8 mouse cellular contexts compared by ENCODE assay signal in genomic region chr7:112225615-112226262, GRCm38 (mm10). TPM values are rescaled to one million over a fixed set of nuclear protein-coding genes. Genes with fewer than 3 reads are reported as not detected.
A peak's percentile ranks its signal among the peaks of the same experiment; 100 is the strongest.
DNase-seq lines count a peak whose midpoint lies in the region; ATAC-seq lines count a peak whose summit lies in the region.

Mical2 (plus strand) TSS chr7:112225856.

- no peaks in the 10 kb centered on the region for H3K9me3 ChIP-seq in intestine, embryonic 14.5 days (ENCODE audit: control insufficient read depth, low read length)

- H3K27ac ChIP-seq in intestine, embryonic 14.5 days (ENCODE audit: low read depth), result peak within 1 kb of the TSS; percentile 1; the same call in 1 of the 2 replicates

- H3K27me3 ChIP-seq in intestine, embryonic 14.5 days (replicated peaks; ENCODE audit: control insufficient read depth, insufficient read depth, low read length), result peaks cover 4% of the 10 kb centered on the region; the same call in 1 of the 2 replicates

- H3K4me2 ChIP-seq in intestine, embryonic 14.5 days (ENCODE audit: low read length), result peak within 1 kb of the TSS; percentile 99

- peaks cover 21% of the 10 kb centered on the region for H3K4me1 ChIP-seq in intestine, embryonic 14.5 days (replicated peaks; ENCODE audit: control insufficient read depth, insufficient read depth, low read length)

- peak within 1 kb of the TSS; percentile 54 for H3K4me3 ChIP-seq in intestine, embryonic 14.5 days (ENCODE audit: low read depth, low read length)

- DNase-seq in adrenal gland, adult 18-20 months (ENCODE audit: low spot score in 2 of 2), result peak; percentile 81
- peak; percentile 94 for DNase-seq in embryo, embryonic 10.5 days (ENCODE audit: low spot score)
- DNase-seq in gastrocnemius, postnatal 36 days, result peak; percentile 82 to 91
- peak; percentile 88 for DNase-seq in intestine, embryonic 14.5 days (ENCODE audit: low spot score)
- DNase-seq in left cerebral cortex, postnatal 10 days (ENCODE audit: extremely low spot score in 1 of 2, low spot score in 2 of 2), result peak; percentile 91 to 95
- DNase-seq in right cerebral cortex, postnatal 14 days, result peak; percentile 90
- peak; percentile 84 to 89 for DNase-seq in urinary bladder, postnatal 36 days (ENCODE audit: low spot score in 2 of 2)

- WGBS in intestine, embryonic 14.5 days, result 0% methylated on average over 53 of the region's 53 CpGs

- peak; percentile 98 for ATAC-seq in intestine, embryonic 14.5 days (replicated peaks; ENCODE audit: low FRiP score, low TSS enrichment, low read depth)
- peak; percentile 98 for ATAC-seq in megakaryocyte progenitor cell, adult 5-6 weeks (replicated peaks; ENCODE audit: poor library complexity)

- H3K9ac ChIP-seq in intestine, embryonic 14.5 days (ENCODE audit: low read length), result peak within 1 kb of the TSS; percentile 50

- intact Hi-C loops in gastrocnemius, postnatal 36 days (cut with DNase I), result loop anchor here (2.0 kb wide), 1 partner anchor 33 kb away; no protein-coding TSS in a partner anchor
- intact Hi-C loops in left cerebral cortex, postnatal 10 days (cut with DNase I), result loop anchor here (5.0 kb wide), 1 partner anchor 43 kb away; no protein-coding TSS in a partner anchor

- no peaks in the 10 kb centered on the region for H3K36me3 ChIP-seq in intestine, embryonic 14.5 days (ENCODE audit: control insufficient read depth, insufficient read depth, low read length)

RNA-seq across cellular contexts. Expression of gene Mical2, which starts in this region (rescaled TPM):
- 10 to 100 TPM in 1 of 2 experiments, 1 to 10 TPM in 1; 9.1 to 17.9 TPM for total RNA-seq in adrenal gland, adult 18-20 months (2021)
- total RNA-seq in gastrocnemius, postnatal 36 days (2021), result 100 to 1,000 TPM; 194 to 214 TPM
- polyA plus RNA-seq in intestine, embryonic 14.5 days (2014; fragmentation: Nextera tagmentation; extraction: Ambion mirVana), result 16.6 and 18.2 TPM in 2 replicates
- 100 to 1,000 TPM; 300 to 329 TPM for total RNA-seq in left cerebral cortex, postnatal 10 days (2021)
- 0.52 and 0.88 TPM in 2 replicates for total RNA-seq in megakaryocyte progenitor cell, adult 5-6 weeks (2015)
- 0.46 and 0.54 TPM in 2 replicates for total RNA-seq in megakaryocyte progenitor cell, adult 5-6 weeks (2017)

Comparison
In these comparisons a context has a peak if more than half of its experiments do, and no peak if none do; other contexts are left out.
1. Peak in every context shown above with its lines: DNase-seq, ATAC-seq, H3K4me3 ChIP-seq and H3K27ac ChIP-seq.
2. RNA of gene Mical2 (total RNA-seq): 300 to 329 TPM in left cerebral cortex, postnatal 10 days and 194 to 214 TPM in gastrocnemius, postnatal 36 days; 9.1 to 17.9 TPM in adrenal gland, adult 18-20 months and 0.46 to 0.88 TPM in megakaryocyte progenitor cell, adult 5-6 weeks; every median in the first group is over 10 times any median in the second.
3. Peak in ATAC-seq in megakaryocyte progenitor cell, adult 5-6 weeks; RNA of the gene not detected or under 1 TPM.